Mouse (Mus musculus): ENCODE results near the gene Tspear.

DNA sequence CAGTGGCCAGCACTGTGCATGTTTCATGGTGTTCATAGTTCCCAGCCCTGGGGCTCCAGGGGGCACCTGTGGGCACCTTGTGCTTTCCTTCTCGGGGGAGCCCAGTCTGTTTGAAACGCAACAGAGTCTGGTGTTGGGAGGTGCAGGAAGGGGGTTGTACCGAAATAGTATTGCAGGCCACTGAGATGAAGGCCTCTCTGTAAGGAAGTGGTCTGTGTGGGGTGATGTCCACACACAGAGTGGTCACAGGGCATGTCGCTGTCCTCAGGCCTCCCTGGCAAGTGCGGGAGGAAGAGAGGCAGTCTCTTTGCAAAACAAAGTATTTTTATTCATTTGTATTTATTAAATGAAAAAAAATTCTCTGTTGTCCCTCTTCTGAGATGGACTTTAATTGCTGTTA is 40.8 kb upstream of the Tspear start:
- TF ChIP-seq CTCF (IDR thresholded peaks at IDR 0.05; ENCODE audit: insufficient read depth, low read length) (no peak), POLR2A (IDR thresholded peaks at IDR 0.05; ENCODE audit: borderline replicate concordance, extremely low read depth, low read depth, low read length) (no peak)

All from lung, adult 2 months (tissue).